Mouse (Mus musculus) urinary bladder, postnatal 10 days (tissue): ENCODE measurements around the gene Cpm.
"Not testable (repeated sequence)": the region's sequence is repeated elsewhere in the genome, so short reads cannot be mapped to it uniquely, and the experiment has no call there.

ENCODE experiments used
- DNase-seq: peaks from one replicate; pipeline ENCODE4 v3.0.0; 2022; ENCODE audit warnings: low spot score

Gene Cpm

DNA sequence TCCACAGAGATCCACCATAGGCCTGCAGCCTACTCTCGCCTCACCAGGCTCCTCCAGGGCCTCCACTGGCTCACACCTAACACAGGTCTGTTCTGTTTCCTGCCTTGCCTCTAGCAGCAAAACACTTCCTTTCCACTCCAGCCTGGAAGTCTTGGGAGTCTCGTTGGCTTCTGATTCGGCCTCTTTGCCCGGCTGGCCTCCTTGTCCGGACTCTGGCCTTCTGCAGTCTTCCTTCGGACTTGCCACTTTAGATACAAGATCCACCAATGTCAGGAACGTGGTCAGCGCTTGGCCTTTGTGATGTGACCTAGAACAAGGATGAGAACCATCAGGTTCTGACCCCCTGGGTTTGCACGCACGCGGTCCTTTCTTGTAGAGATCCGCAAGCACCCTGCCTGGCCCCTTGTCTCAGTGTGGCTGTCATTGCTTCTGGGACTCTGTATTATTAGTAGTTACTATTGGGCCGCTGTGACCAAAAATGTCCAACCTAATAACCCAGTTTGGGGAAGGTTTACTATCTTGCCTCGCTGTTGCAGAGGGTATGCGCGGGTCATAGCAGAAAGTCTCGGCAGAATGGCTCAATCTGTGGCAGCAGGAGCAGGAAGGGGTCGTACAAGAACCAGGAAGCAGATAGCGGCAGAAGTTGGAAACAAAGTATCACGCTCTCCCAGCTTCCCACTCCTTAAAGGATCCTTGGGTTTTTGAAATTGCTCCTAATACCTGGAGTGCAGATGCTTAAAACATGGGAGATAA lies 22.1 kb upstream of the Cpm start:
- no peak for DNase-seq

DNA sequence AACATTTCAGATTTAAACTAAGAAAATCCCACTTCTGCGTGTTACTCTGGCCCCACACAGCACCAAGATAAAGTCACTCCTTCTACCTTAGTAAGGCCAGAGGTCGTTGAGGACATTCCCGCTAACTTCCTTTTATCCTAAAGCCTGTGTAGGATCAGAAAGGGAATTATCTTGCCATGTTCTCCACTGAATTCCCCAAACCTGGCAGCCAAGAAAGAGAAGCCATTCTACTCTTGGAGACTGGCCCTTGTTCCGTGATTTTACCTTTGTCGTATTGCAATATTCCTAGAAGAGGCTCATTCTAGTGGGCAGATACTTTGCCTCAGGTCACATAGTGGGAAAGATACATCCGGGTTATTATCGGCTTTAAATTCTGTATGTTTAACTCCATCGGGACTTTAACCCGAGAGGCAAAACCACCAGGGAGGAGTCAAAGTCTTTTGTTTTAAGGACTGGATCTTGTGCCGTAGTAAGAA lies 21.5 kb upstream of the Cpm start:
- no peak for DNase-seq

DNA sequence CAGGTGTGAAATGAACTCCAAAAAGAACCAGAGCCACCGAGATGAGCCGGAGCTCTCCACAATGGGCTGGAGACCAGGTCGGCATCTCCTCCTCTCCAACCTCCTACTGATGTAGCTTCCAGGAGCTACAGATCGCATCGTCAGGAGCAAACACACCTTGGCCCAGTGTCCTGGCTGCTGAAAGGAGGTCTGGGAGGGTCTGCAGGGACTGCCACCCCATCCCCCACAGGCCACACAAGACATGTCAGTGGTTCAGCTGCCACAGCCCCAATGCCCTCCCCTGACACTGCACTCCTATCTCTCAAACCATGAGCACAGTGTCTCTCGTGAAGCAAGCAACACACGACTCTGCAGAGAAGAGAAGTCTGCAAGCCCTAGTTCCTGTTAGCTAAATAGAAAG lies 20.8 kb upstream of the Cpm start:
- DNase-seq: no peak

DNA sequence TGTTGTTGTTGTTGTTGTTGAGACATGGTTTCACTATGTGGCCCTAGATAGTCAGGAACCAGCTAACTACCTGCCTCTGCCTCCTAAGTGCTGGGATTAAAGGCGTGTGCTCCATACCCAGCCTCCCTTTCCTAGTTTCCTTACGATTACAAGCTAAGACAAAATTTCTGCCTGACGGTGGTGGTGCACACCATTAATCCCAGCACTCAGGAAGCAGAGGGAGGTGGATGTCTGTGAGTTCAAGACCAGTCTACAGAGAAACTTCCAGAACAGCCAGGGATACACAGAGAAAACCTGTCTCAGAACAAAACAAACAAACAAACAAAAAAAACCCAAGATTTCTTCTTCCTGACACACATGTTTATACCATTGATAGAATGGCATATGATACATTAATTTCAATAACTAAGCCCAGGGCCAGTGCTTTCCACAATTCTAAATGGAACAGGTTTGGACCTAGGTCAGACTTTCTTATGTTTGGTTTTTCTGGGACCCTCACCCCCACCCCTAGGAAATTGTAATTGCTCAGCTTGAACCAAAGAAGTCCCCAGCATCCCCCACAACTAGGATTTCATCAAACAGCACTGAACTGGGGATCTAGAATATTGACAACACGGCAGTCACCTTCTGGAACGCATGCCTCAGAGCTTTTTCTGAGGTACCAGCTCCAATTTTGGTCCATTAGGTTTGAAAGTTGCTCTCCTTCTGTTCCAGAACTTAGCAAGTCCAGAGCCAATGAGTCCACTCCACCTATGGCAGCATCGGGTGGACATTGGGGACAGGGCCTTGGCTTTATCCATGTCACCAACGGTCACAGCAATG lies 20.1 kb upstream of the Cpm start:
- DNase-seq: no peak

DNA sequence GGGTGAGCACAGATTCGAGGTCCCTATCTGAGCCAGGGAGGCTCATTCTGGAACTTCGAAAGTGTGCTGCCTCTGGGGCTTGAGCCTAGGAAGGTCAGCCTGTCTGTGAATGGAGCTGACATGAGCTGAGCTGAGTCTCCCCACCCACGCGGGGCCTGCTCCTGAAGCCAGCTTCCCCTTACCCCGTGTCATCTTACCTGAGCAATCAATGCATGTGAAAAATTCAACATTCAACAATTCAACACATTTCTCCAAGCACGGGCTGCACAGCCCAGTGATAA lies 19.6 kb upstream of the Cpm start:
- no peak for DNase-seq

DNA sequence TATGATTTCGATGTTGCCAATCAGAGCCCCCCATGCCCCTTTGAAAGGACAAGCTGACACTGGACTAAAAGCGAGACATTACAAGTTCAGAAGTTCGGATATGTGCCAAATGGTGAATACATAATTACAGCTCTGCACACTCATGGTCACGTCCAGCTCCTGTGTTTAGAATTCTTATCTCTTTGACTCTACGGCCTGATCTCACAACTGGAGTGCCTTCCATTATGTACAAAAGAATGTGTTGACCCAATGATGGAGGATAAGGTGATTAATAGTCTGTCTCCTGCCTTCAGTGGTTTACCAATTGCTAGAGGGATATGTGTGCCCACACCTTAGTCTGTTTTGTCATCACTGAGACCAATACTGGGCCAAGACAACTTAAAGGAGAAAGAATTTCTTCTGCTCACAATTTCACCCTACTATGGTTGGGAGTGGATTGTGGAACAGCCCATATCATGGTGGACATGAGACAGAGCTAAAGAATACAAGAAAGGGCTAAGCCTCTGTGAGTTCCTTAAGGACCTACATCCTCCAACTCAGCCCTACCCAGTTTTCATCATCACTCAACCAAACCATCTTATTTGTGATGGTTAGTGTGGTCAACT lies 19.0 kb upstream of the Cpm start:
- DNase-seq: no peak

DNA sequence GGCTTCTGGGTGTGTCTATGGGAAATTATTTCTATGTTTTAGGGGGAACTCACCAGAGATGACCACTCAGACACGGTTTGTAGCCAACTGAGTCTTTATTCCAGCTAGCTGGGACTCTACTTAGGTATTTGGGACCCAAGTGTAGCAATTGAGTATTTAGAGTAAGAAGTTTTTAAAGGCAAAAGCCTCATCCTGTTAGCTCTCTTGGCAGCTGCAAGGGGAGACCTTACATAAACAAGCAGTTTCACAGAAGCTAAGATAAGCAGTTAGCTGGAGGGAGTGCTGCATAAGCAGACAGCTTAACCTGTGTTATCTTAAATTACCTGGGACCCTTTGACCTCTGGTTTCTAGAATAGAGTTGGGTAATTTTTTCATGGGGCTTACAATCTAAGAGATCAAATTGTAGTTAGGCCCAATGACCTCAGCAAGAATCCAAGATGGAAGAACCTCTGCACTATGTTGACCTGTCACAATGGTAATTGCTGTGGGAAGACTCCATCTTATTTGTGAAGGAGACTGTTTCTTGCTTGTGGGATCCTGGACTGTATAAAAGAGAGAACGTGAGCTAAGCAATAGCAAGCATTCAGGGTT lies 18.4 kb upstream of the Cpm start:
- DNase-seq: no peak

DNA sequence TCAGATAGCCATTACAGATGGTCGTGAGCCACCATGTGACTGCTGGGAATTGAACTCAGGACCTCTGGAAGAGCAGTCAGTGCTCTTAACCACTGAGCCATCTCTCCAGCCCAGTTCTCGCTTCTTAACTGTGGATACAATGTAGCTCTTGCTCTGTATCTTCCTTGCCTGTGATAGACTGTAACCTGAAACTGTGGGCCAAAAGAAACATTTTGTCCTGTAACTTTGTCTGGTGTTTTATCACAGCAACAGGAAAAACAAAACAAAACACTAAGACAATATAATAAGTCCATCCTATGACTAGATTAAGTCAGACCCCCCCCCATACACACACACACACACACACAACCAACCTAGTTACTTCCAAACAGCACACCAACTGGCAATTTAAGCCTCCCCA lies 17.8 kb upstream of the Cpm start:
- no peak for DNase-seq

DNA sequence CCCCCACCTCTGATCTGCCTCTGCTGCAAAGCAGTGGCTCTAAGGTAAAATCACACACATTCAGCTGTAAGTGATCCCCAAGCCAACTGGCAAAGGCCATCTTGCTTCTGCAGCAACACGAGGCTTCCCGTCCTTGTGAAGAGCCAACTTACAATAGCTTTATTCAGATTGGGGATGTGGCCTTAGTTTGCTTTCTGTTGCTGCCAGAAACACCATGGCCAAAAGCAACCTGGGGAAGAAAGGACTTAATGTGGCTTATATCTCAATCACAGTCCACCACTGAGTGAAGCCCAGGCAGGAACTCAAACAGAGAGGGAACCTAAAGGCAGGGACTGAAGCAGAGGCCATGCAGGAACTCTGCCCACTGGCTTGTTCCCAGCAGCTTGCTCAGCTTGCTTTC lies 17.3 kb upstream of the Cpm start:
- DNase-seq: no peak

DNA sequence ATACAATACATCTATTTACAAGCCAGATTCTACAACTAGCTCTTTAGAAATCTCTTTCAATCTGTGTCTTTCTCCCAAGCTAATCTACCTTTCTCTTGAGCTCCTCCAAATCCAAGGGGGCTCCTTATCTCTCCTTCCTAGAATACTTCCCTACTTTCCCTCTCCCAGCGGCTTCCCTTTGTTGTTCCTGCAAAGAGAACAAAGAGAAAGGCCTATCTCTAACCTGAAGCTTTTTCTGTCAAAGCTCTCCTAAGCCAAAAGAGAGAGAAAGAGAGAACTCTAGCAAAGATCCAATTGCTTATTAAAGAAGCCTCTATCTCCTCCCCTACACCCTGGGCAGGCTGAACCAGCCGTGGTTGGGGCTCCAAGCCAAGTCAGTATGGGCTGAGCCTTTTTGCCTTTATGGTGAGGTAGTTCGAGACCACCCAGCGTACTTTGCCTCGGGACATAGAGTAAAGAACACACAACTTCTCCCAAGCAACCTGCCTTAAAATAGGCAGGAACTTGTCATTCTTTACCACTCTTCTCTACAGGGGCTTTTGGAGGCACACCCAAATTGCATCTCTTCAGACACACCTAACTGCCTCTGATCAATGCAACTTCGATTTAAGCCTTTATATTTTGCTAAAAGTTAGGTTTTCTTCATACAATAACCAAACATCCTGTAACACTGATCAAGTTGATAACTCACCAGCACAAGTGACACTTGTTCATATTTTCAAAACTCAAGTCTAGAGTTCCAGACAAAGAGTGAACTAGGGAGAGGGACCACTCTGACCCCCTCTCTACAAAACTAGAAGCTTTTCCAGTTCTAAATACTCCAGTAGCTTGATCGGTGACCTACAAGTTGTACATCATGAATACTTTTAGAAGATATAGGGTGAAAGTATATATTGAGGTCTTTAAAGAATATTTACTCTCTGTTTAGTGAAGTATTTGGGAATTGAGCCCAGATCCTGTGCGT lies 16.4 kb upstream of the Cpm start:
- no peak for DNase-seq

DNA sequence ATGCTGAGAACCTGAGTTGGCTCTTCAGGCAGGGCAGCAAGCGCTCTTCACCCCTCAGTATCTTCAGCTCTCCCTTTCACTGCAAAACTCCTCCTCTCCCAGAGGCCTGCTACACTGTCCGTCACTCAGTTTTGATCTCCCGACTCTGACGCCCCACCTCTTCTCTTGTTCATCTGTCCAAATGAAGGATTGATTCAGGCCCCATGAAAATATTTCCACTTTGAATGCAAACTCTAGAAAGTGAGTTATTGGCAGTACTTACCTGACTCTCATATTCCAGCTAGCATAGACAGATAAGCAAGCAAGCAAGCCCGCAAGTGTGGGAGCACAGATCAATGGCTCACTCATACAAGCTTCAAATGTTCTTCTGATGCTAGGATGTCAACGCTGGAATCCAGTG lies 15.3 kb upstream of the Cpm start:
- DNase-seq: no peak

DNA sequence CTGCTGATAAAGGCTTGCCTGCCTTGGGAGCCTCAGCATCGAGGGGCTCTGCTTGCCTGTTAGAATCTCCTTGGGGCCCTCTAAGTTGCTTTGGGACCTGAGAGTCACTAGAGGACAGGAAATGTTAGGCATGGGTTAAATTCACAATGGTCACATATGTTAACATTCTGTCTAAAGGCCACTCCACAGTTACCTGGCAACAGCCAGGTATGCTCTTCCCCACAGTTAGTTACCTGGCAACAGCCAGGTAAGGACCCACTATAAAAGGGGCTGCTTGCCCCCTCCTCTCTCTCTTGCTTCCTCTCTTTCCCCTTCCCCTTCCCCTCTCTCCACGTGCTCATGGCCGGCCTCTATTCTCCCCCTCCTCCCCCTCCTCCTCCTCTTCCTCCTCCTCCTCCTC lies 14.9 kb upstream of the Cpm start:
- no peak for DNase-seq

DNA sequence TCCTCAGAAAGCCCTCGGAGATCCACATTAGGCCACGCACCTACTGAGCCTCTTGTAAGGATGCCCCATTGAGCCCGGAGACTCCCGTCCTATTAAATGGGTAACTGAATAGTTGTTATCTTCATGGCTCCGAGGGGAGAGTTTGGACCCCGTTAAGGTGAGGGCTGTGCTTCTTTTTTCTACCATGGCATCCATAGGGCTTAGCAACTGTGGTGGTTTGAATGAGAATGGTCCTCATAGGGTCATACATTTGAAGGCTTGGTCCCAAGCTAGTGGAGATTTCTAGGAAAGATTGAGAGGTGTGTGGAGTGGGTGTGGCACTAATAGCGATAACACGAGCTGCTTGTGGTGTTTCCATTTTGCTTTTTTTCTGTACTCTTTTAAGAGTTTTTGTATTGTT lies 14.1 kb upstream of the Cpm start:
- no peak for DNase-seq

DNA sequence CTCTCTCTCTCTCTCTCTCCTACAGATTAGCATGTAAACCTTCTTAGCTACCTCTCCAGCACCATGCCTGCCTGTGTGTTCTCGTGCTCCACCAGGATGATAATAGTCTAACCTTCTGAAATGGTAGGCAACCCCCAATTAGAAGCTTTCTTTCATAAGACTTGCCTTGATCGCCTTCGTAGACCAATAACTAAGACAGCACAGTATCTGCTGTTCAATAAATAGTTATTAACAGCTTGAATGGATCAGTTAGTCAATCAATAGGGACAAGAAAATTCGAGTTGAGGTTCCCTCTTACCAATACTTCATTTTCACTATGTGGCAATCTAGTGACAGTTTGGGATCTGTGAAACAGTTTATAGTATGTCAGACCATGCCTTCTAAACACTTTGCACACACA lies 13.6 kb upstream of the Cpm start:
- no peak for DNase-seq

DNA sequence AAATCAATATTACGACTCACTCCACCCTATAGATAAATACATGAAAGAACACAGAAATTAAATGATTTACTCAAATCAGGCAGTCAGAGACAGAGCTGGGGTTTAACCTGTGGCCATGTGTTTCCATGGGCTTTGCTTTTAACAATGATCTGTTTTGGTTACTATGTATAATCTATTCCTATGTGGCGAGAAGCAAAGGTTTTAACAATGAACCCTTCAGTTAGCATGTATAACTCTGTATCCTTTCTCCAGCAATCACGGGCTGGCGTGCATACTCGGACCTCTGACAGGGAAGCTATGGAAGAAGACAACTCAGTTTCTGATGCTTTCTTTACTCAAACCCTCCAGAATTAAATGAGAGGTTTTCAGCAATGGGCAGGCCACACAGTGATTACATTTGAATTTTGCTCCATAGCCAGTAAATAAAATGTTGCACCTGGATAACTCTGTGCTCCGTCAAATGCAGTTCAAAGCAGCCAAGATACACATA lies 13.1 kb upstream of the Cpm start:
- DNase-seq: no peak

DNA sequence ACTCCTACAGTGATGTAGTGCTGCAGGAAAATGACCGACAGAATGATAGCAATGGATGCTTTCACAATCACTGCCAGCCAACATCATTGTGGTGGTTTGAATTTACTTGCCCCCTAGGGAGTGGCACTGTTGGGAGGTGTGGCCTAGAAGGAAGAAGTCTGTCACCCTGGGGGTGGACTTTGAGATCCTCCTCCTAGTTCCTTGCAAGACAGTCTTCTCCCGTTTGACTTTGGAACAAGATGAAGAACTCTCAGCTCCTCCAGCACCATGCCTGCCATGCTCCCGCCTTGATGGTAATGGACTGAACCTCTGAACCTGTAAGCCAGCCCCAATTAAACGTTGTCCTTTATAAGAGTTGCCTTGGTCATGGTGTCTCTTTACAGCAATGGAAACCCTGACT lies 12.5 kb upstream of the Cpm start:
- DNase-seq: not testable (repeated sequence)

DNA sequence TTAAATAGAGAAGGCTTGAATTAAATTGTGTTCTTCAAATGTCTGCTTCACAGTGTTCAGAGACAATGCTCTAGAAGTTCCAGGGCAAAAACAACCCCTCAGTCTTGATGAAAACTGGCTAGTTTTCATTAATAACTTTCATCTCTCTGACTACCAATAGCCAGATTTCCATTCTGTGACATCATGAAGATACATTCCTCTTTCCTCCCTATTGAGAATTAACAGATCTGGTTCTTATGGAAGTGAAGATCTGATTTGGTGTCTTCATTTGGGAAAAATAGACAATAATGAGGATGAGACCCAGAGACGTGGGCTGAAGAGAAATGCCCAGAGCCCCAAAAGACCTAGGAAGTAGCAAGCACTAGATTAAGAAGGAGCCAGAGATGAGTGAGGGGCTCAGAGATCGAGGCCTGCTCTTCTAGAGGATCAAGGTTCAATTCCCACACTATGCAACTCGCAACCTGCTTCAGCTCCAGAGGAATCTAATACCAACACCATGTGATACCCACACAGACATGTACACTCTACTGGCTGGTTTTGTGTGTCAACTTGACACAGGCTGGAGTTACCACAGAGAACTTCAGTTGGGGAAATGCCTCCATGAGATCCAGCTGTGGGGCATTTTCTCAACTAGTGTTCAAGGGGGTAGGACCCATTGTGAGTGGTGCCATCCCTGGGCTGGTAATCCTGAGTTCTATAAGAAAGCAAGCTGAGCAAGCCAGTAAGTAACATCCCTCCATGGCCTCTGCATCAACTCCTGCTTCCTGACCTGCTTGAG lies 11.5 kb upstream of the Cpm start:
- no peak for DNase-seq

DNA sequence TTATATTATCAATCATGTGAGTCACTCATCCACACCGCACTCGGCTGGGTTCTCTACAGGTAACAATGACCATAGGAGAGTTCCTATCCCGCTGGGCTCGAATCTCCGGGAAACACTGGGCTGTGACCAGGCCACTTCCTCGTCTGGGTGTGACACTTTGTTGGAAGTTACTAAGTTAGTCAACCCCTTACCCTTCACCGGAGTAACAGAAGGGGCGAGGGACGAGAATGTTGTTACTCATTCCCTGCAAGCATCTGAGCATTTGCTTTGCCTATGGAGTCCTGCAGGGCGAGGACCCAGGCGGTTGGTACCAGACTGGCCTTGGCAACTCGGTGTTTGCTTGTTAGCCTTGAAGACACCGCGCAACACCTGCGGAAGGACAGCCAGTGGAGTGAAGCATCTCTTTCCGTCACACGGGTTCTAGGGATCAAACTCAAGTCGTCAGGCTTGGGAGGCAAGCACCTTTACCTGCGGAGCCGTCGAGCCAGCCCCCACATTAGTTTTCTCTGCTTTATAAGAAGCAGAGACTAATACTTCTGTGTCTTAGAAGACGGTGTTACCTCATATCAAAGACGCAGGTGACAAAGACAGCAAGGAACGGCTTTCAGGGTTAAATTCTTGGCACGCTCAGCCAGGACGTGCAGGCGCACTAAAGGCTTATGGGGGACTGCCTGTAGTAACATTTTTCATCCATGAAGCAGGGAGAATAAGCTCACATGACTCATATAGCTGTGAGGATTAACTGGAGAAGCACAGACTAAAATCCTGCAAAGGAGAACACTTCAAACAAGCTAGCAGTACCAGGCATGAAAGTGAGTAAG lies 10.0 kb upstream of the Cpm start:
- no peak for DNase-seq

DNA sequence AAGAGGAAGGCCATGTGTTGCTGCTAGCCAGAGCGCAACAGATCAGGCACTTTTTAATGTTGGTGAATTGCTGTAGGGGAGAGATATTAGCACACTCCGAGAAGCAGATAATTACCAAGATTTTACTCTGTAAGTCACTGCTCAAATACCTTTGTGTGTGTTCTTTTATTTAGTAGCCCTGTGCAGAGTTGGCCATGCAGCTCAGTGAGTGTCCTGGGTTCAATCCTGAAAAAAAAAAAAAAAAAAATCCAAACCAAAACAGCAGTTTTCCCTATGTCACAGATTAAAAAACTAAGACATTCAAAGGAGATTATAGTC lies 9.5 kb upstream of the Cpm start:
- DNase-seq: no peak

DNA sequence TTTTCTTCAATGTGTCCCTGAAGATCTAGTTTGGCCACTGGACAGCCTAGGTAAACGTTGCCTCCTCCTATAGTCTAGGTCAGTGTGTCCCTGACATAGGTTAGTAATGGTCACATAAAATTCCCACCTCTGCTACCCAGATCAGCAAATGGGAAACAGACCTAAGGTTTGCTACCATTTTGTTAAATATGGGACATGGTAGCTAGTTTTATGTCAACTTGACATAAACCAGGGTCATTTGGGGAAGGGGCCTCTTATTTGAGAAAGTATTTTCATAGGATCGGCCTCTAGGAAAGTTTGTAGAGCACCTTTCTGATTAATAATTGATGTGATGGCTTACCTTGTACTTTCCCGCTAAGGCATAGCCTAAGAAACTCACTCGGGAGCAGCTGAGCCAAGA lies 8.8 kb upstream of the Cpm start:
- DNase-seq: no peak
